Mouse (Mus musculus) hindbrain, embryonic 11.5 days (tissue): ENCODE data around the gene Lmo2. TPM values are rescaled to one million over a fixed set of nuclear protein-coding genes. Genes with fewer than 3 reads are reported as not detected.
A peak's percentile ranks its signal among the peaks of the same experiment; 100 is the strongest.
"Not testable (repeated sequence)": the region's sequence is repeated elsewhere in the genome, so short reads cannot be mapped to it uniquely, and the experiment has no call there.

Experiments used
- ATAC-seq: fragments of 200-750 bp; cut with Nextera tagmentation; 2 replicates; pipeline ENCODE4 v1.8.0; 2017; ENCODE audit warnings: mild to moderate bottlenecking, moderate TSS enrichment, moderate library complexity; ENCODE audit not compliant: low FRiP score
- DNase-seq: peaks from one replicate; pipeline ENCODE4 v3.0.0-alpha.2; 2015; ENCODE audit warnings: low spot score
- H3K27ac ChIP-seq: fragments of 300-500 bp; sonication (generic); 2 replicates; pipeline ENCODE4 v1.5.1; 2014; ENCODE audit warnings: mild to moderate bottlenecking, low read depth, low read length
- H3K27me3 ChIP-seq: fragments of 300-500 bp; sonication (generic); 2 replicates; pipeline ENCODE4 v1.6.1; 2014; ENCODE audit warnings: mild to moderate bottlenecking, low read length, moderate library complexity, mixed read lengths; ENCODE audit not compliant: control insufficient read depth, insufficient read depth
- H3K36me3 ChIP-seq: fragments of 300-500 bp; sonication (generic); 2 replicates; pipeline ENCODE4 v1.6.1; 2014; ENCODE audit warnings: mild to moderate bottlenecking, low read length, moderate library complexity, mixed read lengths; ENCODE audit not compliant: control insufficient read depth, insufficient read depth
- H3K4me1 ChIP-seq: fragments of 300-500 bp; sonication (generic); replicated peaks from 2 replicates; pipeline ENCODE4 v1.6.1; 2014; ENCODE audit warnings: low read length, mixed read lengths; ENCODE audit not compliant: control insufficient read depth, insufficient read depth
- H3K4me2 ChIP-seq: fragments of 300-500 bp; sonication (generic); replicated peaks from 2 replicates; pipeline ENCODE4 v1.6.1; 2014; ENCODE audit warnings: mild to moderate bottlenecking, low read depth, low read length
- H3K4me3 ChIP-seq: fragments of 300-500 bp; sonication (generic); 2 replicates; pipeline ENCODE4 v1.5.1; 2014; ENCODE audit warnings: low read depth, low read length
- H3K9ac ChIP-seq: fragments of 300-500 bp; sonication (generic); 2 replicates; pipeline ENCODE4 v1.6.1; 2014; ENCODE audit warnings: low read depth, low read length
- H3K9me3 ChIP-seq: fragments of 300-500 bp; sonication (generic); 2 replicates; pipeline ENCODE4 v1.6.1; 2016; ENCODE audit warnings: low read length; ENCODE audit not compliant: control insufficient read depth
- WGBS: fragments of 180-500 bp; shearing (Covaris S2); extraction: QIAGEN DNeasy Blood & Tissue Kit; methylation state at CpG from one replicate; pipeline ENCODE4 v1.1.7; 2014; 5-methylcytosine and 5-hydroxymethylcytosine counted together
- polyA plus RNA-seq: library from polyadenylated mRNA; unstranded; fragments of >200 nt; fragmentation: Nextera tagmentation; extraction: Ambion mirVana; gene quantifications from 2 replicates; pipeline ENCODE4 v1.2.1, GENCODE M21; 2014

Lmo2 gene
- polyA plus RNA-seq, 1 experiment from 2014 or later, result 21.3 TPM

GRCm38 (mm10) chr2:103977716-103978115, 19.9 kb downstream of the Lmo2 start:
- no peak for DNase-seq
- Histone ChIP-seq H3K27me3 (no peaks in the 10 kb centered on the region), H3K4me2 (no peak overlapping the region)

DNA sequence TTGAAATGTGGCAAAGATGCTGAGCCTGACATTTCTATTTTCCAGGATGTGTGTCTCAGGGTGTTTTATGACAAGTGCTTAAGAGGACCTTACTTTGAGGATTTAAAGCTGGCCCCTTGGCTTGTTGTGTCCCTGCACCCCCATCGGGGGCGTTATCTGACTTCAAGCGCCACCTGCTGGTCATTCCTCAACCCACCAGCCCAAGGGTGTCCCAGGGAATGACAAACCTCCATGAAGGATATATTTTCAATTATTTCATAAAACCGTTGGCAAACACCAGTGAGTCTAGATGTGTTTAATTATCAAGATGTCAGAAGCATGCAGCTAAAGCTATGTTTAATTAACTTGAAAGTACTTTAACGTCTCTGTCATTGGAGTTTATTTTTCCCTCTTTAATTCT, 24.5 kb downstream of the Lmo2 start:
- 0 out of 2 replicates have a peak, but pooled peaks have one; percentile 60 for ATAC-seq

More at GRCm38 (mm10) chr2:103977716-103978115, 19.9 kb downstream of the Lmo2 start:
- Histone ChIP-seq H3K4me3 (no peak overlapping the region), H3K4me1 (no peaks in the 10 kb centered on the region), H3K36me3 (no peaks in the 10 kb centered on the region), H3K9ac (no peak overlapping the region), H3K27ac (no peak overlapping the region), H3K9me3 (no peaks in the 10 kb centered on the region)
- 51% methylated on average over 9 of the region's 9 CpGs for WGBS
- ATAC-seq, result no peak

GRCm38 (mm10) chr2:103983146-103983545, 25.4 kb downstream of the Lmo2 start:
- 91% methylated on average over 10 of the region's 10 CpGs for WGBS
- no peak for DNase-seq
- no peak overlapping the region for H3K9ac ChIP-seq
- H3K36me3 ChIP-seq, result no peaks in the 10 kb centered on the region
- H3K4me2 ChIP-seq, result no peak overlapping the region
- no peak overlapping the region for H3K4me3 ChIP-seq
- H3K4me1 ChIP-seq, result no peaks in the 10 kb centered on the region
- no peaks in the 10 kb centered on the region for H3K27me3 ChIP-seq
- H3K27ac ChIP-seq, result no peak overlapping the region
- ATAC-seq, result no peak
- no peaks in the 10 kb centered on the region for H3K9me3 ChIP-seq

More for the DNA sequence above, 24.5 kb downstream of the Lmo2 start:
- Histone ChIP-seq H3K4me2 (no peak overlapping the region), H3K27me3 (no peaks in the 10 kb centered on the region), H3K36me3 (no peaks in the 10 kb centered on the region), H3K4me1 (no peaks in the 10 kb centered on the region), H3K4me3 (no peak overlapping the region), H3K9me3 (no peaks in the 10 kb centered on the region), H3K9ac (no peak overlapping the region), H3K27ac (no peak overlapping the region)
- peak; percentile 89 for DNase-seq
- WGBS, result 8% methylated on average over 5 of the region's 5 CpGs

GRCm38 (mm10) chr2:103987595-103987994, 29.8 kb downstream of the Lmo2 start:
- not testable (repeated sequence) for H3K27me3 ChIP-seq, ATAC-seq, H3K4me2 ChIP-seq, H3K36me3 ChIP-seq, H3K27ac ChIP-seq, H3K9ac ChIP-seq, H3K9me3 ChIP-seq, H3K4me1 ChIP-seq, H3K4me3 ChIP-seq, DNase-seq
- 66% methylated on average over 5 of the region's 8 CpGs for WGBS

- no peaks in the 10 kb centered on the region; the same call in 1 of the 2 replicates for H3K27me3 ChIP-seq
- no peak overlapping the region for H3K4me2 ChIP-seq
- no peaks in the 10 kb centered on the region for H3K9me3 ChIP-seq
- H3K36me3 ChIP-seq, result no peaks in the 10 kb centered on the region
- no peak overlapping the region for H3K27ac ChIP-seq
- ATAC-seq (no peak), DNase-seq (no peak)
- H3K4me1 ChIP-seq, result no peaks in the 10 kb centered on the region
- 91% methylated on average over 6 of the region's 6 CpGs for WGBS
- H3K4me3 ChIP-seq, result no peak overlapping the region
- no peak overlapping the region for H3K9ac ChIP-seq
These were observed 31.9 kb downstream of the Lmo2 start for GRCm38 (mm10) chr2:103989724-103990123.

DNA sequence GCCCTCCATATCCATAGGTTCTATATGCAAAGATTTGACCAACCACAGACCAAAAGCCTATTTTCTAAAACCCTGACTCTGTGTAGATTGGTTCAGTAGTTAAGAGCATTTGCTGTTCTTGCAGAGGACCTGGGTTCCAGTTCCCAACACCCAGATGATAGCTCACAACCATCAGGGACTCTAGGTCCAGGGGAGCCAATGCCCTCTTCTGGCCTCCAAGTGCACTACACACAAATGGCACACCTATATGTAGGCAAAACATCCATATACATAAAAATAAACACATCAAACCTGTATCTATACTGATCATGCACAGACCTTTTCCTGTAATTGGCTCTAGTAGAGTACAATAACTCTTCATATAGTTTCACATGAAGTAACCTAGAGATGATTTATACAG, 33.5 kb downstream of the Lmo2 start:
- ATAC-seq (no peak), DNase-seq (no peak)
- no peak overlapping the region for H3K9ac ChIP-seq
- no peaks in the 10 kb centered on the region; the same call in 1 of the 2 replicates for H3K27me3 ChIP-seq
- no peak overlapping the region for H3K27ac ChIP-seq
- H3K4me1 ChIP-seq, result no peaks in the 10 kb centered on the region
- no peak overlapping the region for H3K4me3 ChIP-seq
- no peaks in the 10 kb centered on the region for H3K36me3 ChIP-seq
- no peaks in the 10 kb centered on the region for H3K9me3 ChIP-seq
- H3K4me2 ChIP-seq, result no peak overlapping the region

DNA sequence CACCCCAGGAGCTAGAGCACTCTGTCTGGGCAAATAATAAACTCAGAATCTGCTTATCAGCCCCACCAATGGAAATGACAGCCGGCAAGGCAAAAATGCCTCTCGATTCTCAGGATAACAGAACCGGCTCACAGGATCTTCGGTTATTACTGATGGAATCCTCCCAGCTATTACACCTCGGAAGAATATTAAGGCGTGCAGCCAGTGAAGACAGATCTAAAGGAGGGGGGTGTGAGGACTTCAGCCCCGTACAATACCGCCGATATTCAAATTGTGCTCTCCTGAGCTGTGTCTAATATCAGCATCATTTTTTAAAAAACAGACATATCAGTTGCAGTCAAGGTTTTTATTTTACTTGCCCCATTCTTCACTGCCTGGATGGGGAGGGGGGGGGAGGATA, 34.4 kb downstream of the Lmo2 start:
- H3K4me2 ChIP-seq, result no peak overlapping the region
- H3K27ac ChIP-seq, result no peak overlapping the region
- DNase-seq (no peak), ATAC-seq (no peak)
- H3K9me3 ChIP-seq, result no peaks in the 10 kb centered on the region
- WGBS, result 69% methylated on average over 9 of the region's 9 CpGs
- H3K36me3 ChIP-seq, result no peaks in the 10 kb centered on the region
- no peak overlapping the region for H3K9ac ChIP-seq
- no peaks in the 10 kb centered on the region; the same call in 1 of the 2 replicates for H3K27me3 ChIP-seq
- H3K4me3 ChIP-seq, result no peak overlapping the region
- H3K4me1 ChIP-seq, result no peaks in the 10 kb centered on the region

DNA sequence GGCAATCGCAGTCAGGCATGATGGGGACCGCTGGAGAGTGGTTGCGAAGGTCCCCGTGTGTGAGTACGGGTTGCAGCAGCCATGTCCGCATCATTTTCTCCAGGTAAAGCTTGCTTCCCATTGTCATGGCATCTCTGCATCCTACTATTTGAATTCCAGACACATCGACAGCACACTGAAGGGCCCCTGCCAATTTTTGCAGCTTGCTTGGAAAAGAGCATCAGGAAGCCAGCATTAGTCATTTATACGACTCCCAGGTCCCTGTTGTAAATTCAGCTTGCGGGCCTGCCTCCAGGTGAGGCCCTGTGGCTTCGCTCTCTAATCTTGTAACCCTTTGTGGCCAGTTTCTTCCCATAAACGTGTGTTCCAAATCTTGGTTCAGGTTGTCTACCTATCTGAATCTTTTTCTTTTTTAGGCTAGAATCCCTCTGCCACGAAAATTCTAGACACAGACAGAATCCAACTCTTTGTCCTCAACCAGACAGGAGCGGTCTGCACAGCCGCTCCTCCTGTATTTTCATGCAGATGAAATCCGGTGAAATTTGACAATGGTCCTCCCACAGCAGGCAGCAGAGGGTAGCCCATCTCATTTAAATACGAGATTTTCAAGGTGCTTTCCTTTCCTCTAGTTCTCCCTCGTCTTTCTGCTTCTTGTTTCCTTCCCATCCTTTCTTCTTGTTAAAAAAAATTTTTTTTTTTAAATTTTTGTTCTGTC, 35.0 kb downstream of the Lmo2 start:
- Histone ChIP-seq H3K4me1 (no peaks in the 10 kb centered on the region), H3K27ac (no peak overlapping the region), H3K4me3 (no peak overlapping the region), H3K9ac (peak overlapping the region; percentile 21; the same call in 1 of the 2 replicates), H3K36me3 (no peaks in the 10 kb centered on the region), H3K9me3 (no peaks in the 10 kb centered on the region), H3K27me3 (no peaks in the 10 kb centered on the region; the same call in 1 of the 2 replicates), H3K4me2 (no peak overlapping the region)
- ATAC-seq (no peak), DNase-seq (peak; percentile 21)
- WGBS, result 27% methylated on average over 17 of the region's 17 CpGs

- Histone ChIP-seq H3K36me3 (no peaks in the 10 kb centered on the region), H3K27me3 (no peaks in the 10 kb centered on the region), H3K27ac (no peak overlapping the region), H3K4me1 (no peaks in the 10 kb centered on the region), H3K9ac (no peak overlapping the region), H3K4me2 (no peak overlapping the region), H3K4me3 (no peak overlapping the region), H3K9me3 (no peaks in the 10 kb centered on the region)
- DNase-seq (peak; percentile 31), ATAC-seq (no peak)
- 24% methylated on average over 2 of the region's 2 CpGs for WGBS
These were observed 43.3 kb downstream of the Lmo2 start for GRCm38 (mm10) chr2:104001076-104001475.
